Mouse (Mus musculus) thymus, adult 18-20 months (tissue): ENCODE measurements around the gene Kcnk3.

ENCODE experiments used
- DNase-seq, 2 experiments: peaks; one replicate each; pipeline ENCODE4 v3.0.0; 2022; ENCODE audit warnings: mixed read lengths in 2 of 2

Kcnk3 gene

DNA sequence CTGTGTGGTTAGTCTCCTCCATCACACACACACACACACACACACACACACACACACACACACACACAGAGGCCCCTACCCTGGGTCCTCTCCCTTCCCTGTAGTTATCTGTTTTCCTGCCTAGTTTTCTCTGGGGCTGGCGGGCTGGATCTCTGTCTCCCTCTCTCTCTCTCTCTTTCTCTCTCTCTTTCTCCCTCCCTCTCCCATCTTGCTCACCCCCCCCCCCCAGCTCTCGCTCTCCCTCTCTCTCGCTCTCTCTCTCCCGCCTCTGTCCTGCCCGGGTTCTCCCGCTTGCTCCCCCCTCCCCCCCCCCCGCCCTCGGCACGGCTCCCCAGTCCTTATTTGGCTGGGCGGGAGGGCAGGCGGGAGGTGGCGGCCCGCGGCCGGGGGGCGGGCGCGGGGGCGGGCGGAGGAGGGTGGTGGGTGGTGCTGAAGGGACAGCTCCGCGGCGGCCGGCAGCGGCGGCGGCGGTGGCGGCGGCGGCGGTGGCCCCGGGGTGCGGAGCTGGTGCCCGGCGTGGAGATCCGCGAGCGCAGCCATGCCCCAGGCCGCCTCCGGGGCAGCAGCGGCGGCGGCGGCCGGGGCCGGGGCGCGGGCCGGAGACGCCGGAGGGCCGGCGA is at the start of gene Kcnk3:
Gene Kcnk3 (plus strand): TSS at position 490 of the 620 bp plus-strand sequence.
- no peak for DNase-seq

DNA sequence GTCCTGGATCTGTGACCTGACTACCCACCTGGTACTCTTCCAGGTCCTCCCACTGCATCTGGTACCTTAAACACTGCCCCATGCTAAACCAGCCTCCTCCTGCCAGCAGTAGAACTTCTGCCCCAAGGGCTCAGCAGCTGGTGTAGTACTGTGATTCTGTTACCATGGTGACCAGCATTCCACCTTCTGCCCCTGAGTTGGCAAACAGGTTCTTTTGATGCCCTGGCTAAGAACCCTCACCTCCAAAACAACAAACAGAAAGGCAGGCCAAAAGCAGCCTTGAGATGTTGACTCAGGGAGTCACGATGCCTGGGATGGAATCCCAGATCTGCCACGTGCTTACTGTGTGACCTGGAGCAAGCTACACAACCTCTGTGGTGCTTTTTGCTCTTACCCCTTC is 42.3 kb upstream of the Kcnk3 start, which contains the start of gene Cib4:
Gene Cib4 (minus strand): TSS at position 139 of the 400 bp plus-strand sequence.
- DNase-seq, result no peak

DNA sequence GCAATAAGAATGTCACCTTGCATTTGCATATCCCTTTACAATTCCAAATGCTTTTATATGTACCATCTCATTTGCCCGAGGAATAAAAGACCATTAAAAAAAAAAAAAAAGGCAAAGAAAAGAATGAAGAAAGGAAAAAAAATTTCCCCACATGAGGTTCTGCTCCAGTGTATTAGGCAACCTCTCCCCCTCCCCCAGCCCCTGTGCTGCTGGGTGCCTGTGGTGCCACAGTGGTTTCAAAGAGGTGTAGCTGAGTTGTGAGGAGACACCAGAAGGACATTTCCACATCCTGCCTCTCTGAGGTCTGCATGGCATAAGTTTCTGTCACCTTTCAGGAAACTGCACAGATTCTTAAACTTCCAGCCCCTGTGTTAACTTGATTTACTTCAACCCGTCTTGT is 39.3 kb upstream of the Kcnk3 start:
- DNase-seq, result no peak

DNA sequence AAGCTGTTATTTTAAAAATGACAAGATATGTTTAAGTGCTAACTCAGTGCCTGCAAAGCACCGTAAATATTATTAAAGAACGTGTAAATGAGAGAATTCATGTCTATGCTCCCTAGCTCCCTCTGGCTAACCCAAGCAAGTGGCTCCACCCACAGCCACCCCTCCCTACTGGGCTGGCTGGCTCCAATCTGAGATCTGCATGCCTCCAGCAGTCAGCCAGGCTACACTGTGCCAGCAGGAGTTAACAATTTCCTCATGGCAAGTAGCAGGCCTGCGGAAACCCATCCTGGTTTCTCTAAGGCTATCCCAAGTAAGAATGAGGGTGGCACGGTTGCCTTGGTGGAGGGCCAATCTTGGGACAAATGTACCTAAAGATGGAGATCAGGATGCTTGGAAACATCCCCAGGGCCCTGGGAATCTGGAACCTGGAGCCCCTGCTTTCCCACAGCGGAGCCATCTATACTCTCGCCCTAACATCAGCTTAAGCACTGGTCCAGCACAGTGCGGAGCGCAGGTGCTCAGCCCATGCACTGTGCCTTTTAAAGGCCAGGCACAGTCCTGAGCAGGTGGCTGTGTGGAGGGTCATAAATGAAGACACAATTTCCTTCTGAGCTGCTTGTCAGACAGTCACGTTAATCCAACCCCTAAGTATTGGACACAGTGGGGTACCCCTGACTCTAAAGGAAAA is 37.5 kb upstream of the Kcnk3 start:
- no peak for DNase-seq

DNA sequence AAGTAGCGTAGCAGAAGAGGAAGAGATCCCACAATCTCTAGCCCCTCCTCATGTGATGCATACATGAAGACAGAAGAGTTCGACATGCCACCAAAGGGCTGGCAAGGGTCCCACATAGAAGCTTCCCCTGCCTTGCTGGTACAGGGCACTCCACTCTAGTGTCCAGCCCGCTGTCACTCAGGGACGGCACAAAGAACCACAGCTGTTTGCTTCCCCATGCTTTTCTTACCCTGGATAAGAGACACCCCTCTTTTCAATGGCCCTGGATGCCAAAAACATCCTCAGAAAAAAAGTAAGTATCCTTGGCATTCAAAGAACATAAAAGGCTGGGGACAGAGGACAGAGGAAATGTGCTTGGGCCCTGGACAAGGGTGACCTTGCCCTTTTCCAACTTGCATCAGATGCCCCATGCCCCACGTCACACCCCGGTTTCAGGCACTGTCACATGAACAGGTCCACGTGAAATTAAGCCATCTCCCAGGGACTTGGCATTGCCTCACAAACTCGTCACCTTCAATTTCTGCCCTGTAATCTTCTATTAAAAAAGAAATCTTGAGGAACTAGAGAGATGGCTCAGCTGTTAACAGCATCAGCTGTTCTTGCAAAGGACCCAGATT is 36.8 kb upstream of the Kcnk3 start:
- DNase-seq, result no peak

DNA sequence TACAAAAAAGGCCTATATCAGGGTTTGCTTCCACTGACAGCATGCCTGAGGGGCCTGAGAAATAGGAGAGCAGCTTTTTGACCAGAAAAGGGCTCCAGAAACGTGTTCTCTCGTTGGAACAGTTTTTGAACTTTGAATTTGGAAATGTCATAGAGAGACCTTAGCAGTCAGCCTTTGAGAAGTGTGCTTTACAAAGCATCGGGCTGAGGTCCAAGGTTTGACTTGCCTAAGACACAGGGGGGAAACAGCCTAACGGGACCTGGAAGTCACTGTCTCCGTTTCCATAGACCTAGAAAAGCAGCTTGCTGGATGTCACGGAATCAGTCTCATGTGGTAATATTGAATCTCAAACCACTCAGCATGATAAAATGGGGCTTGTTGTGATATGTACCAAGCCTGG is 36.0 kb upstream of the Kcnk3 start:
- no peak for DNase-seq

GRCm38 (mm10) chr5:30553936-30554335 is 34.0 kb upstream of the Kcnk3 start:
- no peak for DNase-seq

- no peak for DNase-seq
These were observed 33.0 kb upstream of the Kcnk3 start for GRCm38 (mm10) chr5:30554981-30555380.

- DNase-seq, result no peak
These were observed 31.7 kb upstream of the Kcnk3 start for GRCm38 (mm10) chr5:30556284-30556683.

GRCm38 (mm10) chr5:30559421-30559820 is 28.5 kb upstream of the Kcnk3 start:
- no peak for DNase-seq

- no peak for DNase-seq
These were observed 27.9 kb upstream of the Kcnk3 start for GRCm38 (mm10) chr5:30559986-30560493.

DNA sequence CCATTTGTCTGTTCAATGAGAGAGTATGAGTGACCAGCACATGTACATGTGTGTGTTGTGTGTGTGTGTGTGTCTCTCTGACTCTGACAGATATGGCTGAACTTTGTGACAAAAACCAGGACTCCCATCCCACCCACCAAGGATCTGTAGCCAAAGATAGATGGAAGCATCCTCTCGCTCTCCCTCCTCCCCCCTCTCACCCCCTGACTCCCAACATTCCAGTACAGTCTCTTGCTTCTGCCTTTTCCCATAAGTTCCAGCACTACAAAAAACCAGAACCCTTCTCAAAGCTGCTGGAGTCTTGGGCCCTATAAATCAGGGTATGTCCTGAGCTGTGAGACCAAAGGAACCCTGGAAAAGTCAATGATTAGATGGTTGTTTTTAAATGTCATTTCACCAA is 19.5 kb upstream of the Kcnk3 start:
- no peak for DNase-seq

DNA sequence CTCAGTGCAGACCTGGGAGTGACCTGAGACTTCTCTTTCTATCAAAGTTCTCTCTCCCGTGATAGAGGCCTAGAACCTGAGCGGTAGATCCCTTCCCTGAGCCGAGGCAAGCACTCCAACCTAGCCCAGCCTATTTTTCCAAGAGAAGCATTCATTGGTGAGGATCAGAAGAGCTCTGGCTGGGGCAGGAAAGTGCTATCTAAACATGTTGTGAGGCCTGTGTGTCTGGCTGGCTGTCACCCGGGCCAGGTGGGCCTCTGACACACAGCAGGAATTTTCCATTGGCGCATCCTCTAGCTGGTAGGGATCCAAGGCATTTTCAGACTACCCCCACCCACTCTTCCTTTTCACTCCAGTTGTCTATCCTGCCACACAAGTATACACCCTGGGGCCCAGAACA is 16.1 kb upstream of the Kcnk3 start:
- no peak for DNase-seq

DNA sequence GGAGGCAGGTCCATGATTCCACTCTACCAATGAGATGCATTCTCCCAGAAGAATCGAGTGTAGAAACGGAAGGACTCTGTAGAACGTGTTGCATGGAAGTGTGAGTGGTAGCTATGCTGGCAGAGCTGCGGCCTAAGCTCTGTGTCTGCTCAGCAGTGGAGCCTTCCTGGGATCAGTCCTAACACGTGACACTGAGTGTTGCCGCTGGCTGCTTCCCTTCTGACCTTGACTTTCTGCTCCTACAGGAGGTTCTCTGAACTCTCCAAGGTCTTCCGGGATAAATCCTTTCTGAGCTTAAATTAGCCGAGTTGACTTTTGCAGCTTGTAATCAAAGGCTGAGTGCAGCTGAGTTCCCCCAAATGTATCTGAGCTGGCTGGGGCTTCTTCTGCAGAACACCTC is 13.6 kb upstream of the Kcnk3 start:
- DNase-seq, result no peak

DNA sequence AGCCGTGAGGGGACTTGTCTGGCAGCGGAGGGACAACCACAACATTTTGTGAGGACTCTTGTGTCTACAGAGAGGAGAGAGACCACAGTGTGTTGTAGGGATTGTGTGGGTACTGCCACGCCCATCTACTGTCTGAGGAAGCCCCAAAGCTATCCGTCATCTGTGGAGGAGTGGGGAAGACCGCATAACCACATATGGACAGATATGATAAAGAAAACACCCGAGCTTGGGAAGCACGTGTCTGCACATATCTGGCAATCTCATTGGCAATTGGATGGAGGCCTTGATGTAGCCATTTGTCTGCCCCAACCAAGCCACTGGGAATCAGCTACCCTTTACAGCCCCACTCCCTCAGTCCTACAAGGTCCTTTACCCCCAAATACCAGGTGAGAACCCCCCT is 11.7 kb upstream of the Kcnk3 start:
- no peak for DNase-seq

DNA sequence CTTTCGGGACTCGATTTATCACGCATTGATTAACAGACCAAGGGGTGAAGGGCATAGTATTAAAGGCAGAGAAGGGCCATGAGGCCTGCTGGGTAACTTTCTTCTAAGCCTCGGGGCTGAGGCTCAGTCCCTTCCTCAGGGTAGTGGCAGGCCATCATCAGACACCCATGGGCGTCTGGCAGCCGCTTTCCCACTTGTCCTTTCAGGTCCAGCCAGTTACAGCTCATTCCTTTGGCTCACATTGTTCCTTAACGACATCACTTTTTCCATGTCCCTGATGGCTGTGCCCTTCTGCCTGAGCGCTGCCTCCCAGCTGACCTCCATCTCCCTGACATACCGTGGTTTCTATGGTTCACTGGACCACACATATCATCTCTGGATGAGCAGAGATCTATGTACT is 10.7 kb upstream of the Kcnk3 start:
- no peak for DNase-seq

DNA sequence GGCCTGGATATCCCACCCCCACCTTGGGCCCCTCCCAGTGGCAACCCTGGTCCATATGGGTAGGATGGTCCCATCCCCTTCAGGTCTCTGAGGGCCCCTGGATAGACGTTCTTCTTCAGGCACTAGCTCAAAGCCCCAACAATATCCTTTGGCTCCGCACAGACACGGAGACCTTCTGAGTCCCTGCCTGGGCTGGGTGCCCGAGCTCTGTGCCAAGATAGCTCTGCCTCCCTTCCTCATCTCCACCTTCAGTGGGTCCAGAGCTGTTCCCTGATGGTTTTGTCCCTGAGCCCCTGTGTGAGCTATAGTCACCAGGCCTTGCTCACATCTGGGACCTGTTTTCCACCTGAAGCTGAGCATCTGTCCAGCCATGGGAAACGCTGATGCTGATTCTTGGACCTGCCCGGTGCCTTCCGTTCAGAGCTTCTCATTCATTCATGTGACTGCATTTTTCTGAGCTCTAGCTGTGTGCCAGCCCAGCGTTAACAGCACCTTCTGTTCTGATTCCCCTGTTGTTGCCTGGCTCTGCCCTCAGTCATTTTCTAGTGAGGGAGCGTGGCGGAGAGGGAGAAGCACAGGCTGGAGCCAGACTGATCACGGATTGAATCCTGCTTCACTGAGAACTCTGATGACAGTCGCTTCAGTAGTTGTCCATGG is 10.2 kb upstream of the Kcnk3 start:
- DNase-seq, result no peak

DNA sequence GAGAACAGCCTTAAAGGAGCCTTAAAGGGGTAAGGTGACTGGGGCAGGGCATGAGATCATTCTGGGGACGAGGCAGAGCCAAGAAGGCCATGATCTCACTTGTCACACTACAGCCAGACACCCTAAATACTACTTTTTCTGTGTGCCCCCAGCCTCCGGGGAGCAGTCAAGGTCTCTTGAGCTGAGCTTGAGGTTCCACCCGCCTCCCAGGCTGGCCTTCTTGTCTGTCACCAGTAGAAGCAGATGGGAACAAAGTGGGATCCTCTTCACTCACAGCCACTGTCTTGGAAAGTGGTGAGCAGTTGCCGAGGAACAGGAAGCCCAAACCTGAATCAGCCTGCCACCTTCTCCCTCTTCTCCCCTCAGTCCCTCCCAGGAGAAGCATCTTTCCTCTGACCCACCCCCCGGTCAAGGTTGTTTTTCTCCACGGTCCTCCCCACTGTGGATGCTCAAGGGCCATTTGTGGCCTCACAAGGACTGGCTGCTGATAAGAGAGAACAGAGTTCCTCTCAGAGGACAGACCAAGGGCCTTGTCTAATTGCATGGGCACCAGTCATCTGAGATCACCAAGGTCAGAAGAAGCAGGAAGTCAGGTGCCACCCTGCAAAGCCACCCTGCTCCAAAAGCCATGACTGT is 9.4 kb upstream of the Kcnk3 start:
- DNase-seq, result no peak

GRCm38 (mm10) chr5:30580725-30581124 is 7.2 kb upstream of the Kcnk3 start:
- no peak for DNase-seq

DNA sequence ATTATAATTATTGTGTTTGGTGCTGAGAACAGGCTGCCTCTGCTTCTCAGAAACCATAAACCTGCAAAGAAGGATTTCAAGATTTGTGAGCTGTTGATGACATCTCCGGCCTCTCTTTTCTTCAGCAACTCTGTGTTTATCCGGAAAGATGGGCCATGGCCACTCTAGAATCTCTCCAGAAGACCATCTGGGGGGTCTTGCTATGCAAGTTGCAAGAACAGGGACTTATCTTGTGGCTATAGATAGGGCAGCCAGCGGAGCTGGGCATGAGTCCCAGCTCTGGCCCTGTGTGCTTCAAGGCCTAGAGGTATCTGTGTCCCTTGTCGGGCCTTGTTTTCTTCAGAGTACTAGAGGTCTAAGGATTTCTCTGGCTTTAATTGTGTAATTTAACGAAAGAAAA is 6.0 kb upstream of the Kcnk3 start:
- no peak for DNase-seq

DNA sequence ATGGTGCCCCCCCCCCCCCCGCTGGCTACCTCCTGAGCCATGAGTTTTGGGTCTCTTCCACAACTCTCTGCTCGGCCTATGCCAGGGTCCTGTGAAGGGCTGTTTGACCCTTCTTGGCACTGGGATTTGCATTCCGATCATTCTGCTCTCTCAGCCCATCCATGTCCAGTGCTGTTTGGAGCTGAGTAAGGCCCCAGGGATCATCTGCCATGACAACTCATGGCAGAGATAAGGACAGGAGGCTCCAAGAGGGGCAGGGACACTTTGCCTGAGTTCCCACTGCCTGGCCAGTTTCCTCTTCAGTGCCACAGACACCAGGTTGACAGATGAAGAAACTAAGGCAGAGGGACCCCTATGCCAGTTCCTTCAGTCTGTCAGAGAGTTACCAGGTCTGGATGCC is 1.4 kb upstream of the Kcnk3 start:
- DNase-seq, result no peak

- DNase-seq, result no peak
These were observed 869 bp upstream of the Kcnk3 start for GRCm38 (mm10) chr5:30587101-30587500.

DNA sequence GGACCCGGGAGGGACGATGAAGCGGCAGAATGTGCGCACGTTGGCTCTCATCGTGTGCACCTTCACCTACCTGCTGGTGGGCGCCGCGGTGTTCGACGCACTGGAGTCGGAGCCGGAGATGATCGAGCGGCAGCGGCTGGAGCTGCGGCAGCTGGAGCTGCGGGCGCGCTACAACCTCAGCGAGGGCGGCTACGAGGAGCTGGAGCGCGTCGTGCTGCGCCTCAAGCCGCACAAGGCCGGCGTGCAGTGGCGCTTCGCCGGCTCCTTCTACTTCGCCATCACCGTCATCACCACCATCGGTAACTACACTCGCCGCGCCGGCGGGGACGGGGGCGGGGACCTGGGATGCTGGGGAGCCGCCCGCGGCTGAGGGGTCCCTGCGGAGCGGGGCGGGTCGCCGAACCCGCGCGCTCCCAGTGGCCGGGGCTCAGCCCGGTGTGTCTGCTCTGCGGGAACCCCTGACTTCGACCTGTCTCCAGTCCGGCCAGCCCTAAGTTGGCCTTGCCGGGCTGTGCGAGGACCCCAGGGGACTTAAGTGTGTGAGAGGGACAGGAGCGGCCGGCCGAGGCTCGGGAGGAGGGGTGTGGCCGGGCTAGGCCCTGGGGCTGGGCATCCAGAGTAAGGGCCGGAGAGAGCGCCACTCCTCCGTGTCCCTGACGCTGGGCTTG is 465 bp downstream of the Kcnk3 start:
- no peak for DNase-seq
